Mouse (Mus musculus): ENCODE results near the gene Mrpl30. TPM values are rescaled to one million over a fixed set of nuclear protein-coding genes. Genes with fewer than 3 reads are reported as not detected.

Mrpl30 gene
- polyA plus RNA-seq (2014; fragmentation: Illumina TruSeq; extraction: RNeasy Lipid Tissue Mini Kit (QIAGEN cat#74804); ENCODE audit: insufficient read depth, low read depth, low replicate concordance) = 118 TPM

GRCm38 (mm10) chr1:37890025-37890652, at the start of gene Mrpl30, which contains the start of gene Mitd1:
Gene Mrpl30, plus strand, starts transcription at chr1:37890477.
Gene Mitd1, minus strand, starts transcription at chr1:37890411.

GRCm38 (mm10) chr1:37866286-37866685, 24.0 kb upstream of the Mrpl30 start, which contains the start of gene Tsga10:
Gene Tsga10, minus strand, starts transcription at chr1:37866429.

GRCm38 (mm10) chr1:37871704-37872103, 18.6 kb upstream of the Mrpl30 start, which contains the start of gene Lipt1:
Gene Lipt1, plus strand, starts transcription at chr1:37871738.

GRCm38 (mm10) chr1:37916393-37916792, 26.1 kb downstream of the Mrpl30 start, which contains the start of gene Lyg2:
Gene Lyg2, minus strand, starts transcription at chr1:37916493.

Other genes starting within 250 kb of the Mrpl30 start
- 8.2 TPM for gene 2010300C02Rik, start 170.4 kb upstream of the Mrpl30 start, polyA plus RNA-seq (2014; fragmentation: Illumina TruSeq; extraction: RNeasy Lipid Tissue Mini Kit (QIAGEN cat#74804); ENCODE audit: insufficient read depth, low read depth, low replicate concordance)
- gene Tsga10, start 24.0 kb upstream of the Mrpl30 start, polyA plus RNA-seq (2014; fragmentation: Illumina TruSeq; extraction: RNeasy Lipid Tissue Mini Kit (QIAGEN cat#74804); ENCODE audit: insufficient read depth, low read depth, low replicate concordance) = 4.6 TPM
- gene Lipt1, start 18.7 kb upstream of the Mrpl30 start, polyA plus RNA-seq (2014; fragmentation: Illumina TruSeq; extraction: RNeasy Lipid Tissue Mini Kit (QIAGEN cat#74804); ENCODE audit: insufficient read depth, low read depth, low replicate concordance) = 2.1 TPM
- gene Mitd1, start 66 bp upstream of the Mrpl30 start, polyA plus RNA-seq (2014; fragmentation: Illumina TruSeq; extraction: RNeasy Lipid Tissue Mini Kit (QIAGEN cat#74804); ENCODE audit: insufficient read depth, low read depth, low replicate concordance) = 17.6 TPM
- not detected for gene Lyg2, start 26.0 kb downstream of the Mrpl30 start, polyA plus RNA-seq (2014; fragmentation: Illumina TruSeq; extraction: RNeasy Lipid Tissue Mini Kit (QIAGEN cat#74804); ENCODE audit: insufficient read depth, low read depth, low replicate concordance)
- not detected for gene Lyg1, start 67.3 kb downstream of the Mrpl30 start, polyA plus RNA-seq (2014; fragmentation: Illumina TruSeq; extraction: RNeasy Lipid Tissue Mini Kit (QIAGEN cat#74804); ENCODE audit: insufficient read depth, low read depth, low replicate concordance)
- gene Txndc9, start 107.4 kb downstream of the Mrpl30 start, polyA plus RNA-seq (2014; fragmentation: Illumina TruSeq; extraction: RNeasy Lipid Tissue Mini Kit (QIAGEN cat#74804); ENCODE audit: insufficient read depth, low read depth, low replicate concordance) = 45.9 TPM
- gene Eif5b, start 107.5 kb downstream of the Mrpl30 start, polyA plus RNA-seq (2014; fragmentation: Illumina TruSeq; extraction: RNeasy Lipid Tissue Mini Kit (QIAGEN cat#74804); ENCODE audit: insufficient read depth, low read depth, low replicate concordance) = 20.9 TPM
- gene Rev1, start 239.3 kb downstream of the Mrpl30 start, polyA plus RNA-seq (2014; fragmentation: Illumina TruSeq; extraction: RNeasy Lipid Tissue Mini Kit (QIAGEN cat#74804); ENCODE audit: insufficient read depth, low read depth, low replicate concordance) = 6.4 TPM